Comparison of ENCODE assay signal across 8 mouse cellular contexts in the genomic region with DNA sequence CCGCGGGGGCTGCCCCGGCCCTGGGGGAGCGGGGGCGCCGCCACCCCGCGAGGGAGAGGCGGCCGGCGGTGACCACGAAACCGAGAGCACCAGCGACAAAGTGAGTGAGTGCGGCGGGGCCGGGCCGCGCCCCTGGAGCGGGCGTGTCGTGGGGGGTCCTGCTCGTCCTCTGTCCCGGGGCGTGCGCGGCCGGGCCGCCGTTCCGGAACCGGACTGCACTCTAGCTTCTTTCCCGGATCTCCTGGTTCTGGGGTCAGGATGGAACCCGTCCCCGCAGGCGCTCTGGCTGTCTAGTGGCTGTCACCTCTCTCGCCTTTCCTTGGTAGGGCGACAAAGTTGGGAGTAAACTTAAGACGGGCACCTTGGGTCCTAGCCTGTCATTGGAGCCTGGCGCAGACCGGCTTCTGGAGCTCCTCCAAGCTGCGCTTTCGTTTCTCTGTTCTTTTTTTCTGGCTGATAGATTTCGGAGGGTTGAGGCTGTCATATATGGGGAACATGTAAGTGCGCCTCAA. TPM values are rescaled to one million over a fixed set of nuclear protein-coding genes. Genes with fewer than 3 reads are reported as not detected.
A peak's percentile ranks its signal among the peaks of the same experiment; 100 is the strongest.
DNase-seq lines count a peak whose midpoint lies in the region; ATAC-seq lines count a peak whose summit lies in the region.

No protein-coding gene starts in this region.

- no peaks in the 10 kb centered on the region for H3K9me3 ChIP-seq in intestine, embryonic 15.5 days
- no peaks in the 10 kb centered on the region for H3K9me3 ChIP-seq in liver, embryonic 16.5 days (replicated peaks; ENCODE audit: control insufficient read depth, low read length)
- H3K9me3 ChIP-seq in neural tube, embryonic 14.5 days (ENCODE audit: control insufficient read depth, low read length): no peaks in the 10 kb centered on the region

- H3K4me3 ChIP-seq in intestine, embryonic 15.5 days (replicated peaks): peak overlapping the region; percentile 71
- H3K4me3 ChIP-seq in liver, embryonic 16.5 days (ENCODE audit: low read depth, low read length): peak overlapping the region; percentile 60
- H3K4me3 ChIP-seq in neural tube, embryonic 14.5 days (ENCODE audit: low read depth, low read length): peak overlapping the region; percentile 68

- no peaks in the 10 kb centered on the region for H3K36me3 ChIP-seq in intestine, embryonic 15.5 days
- H3K36me3 ChIP-seq in liver, embryonic 16.5 days (ENCODE audit: control insufficient read depth, insufficient read depth): no peaks in the 10 kb centered on the region
- H3K36me3 ChIP-seq in neural tube, embryonic 14.5 days (ENCODE audit: control insufficient read depth, insufficient read depth, low read length): no peaks in the 10 kb centered on the region

- H3K9ac ChIP-seq in intestine, embryonic 15.5 days: peak overlapping the region; percentile 68
- peak overlapping the region; percentile 24; the same call in 1 of the 2 replicates for H3K9ac ChIP-seq in liver, embryonic 16.5 days (ENCODE audit: low read depth, low read length)
- peak overlapping the region; percentile 56 for H3K9ac ChIP-seq in neural tube, embryonic 14.5 days (replicated peaks; ENCODE audit: low read depth, low read length)

- peaks cover 8% of the 10 kb centered on the region; the same call in 1 of the 2 replicates for H3K27me3 ChIP-seq in intestine, embryonic 15.5 days (replicated peaks)
- peaks cover 69% of the 10 kb centered on the region for H3K27me3 ChIP-seq in liver, embryonic 16.5 days (ENCODE audit: control insufficient read depth, insufficient read depth, low read depth, low read length)
- peaks cover 34% of the 10 kb centered on the region for H3K27me3 ChIP-seq in neural tube, embryonic 14.5 days (ENCODE audit: control insufficient read depth, insufficient read depth, low read length)

- peaks cover 7% of the 10 kb centered on the region for H3K4me1 ChIP-seq in intestine, embryonic 15.5 days (replicated peaks)
- no peaks in the 10 kb centered on the region for H3K4me1 ChIP-seq in liver, embryonic 16.5 days (ENCODE audit: control insufficient read depth, low read depth, low read length)
- peaks cover 4% of the 10 kb centered on the region; the same call in 1 of the 2 replicates for H3K4me1 ChIP-seq in neural tube, embryonic 14.5 days (ENCODE audit: control insufficient read depth, insufficient read depth, low read length)

- DNase-seq in layer of hippocampus, postnatal 14 days (ENCODE audit: low spot score in 2 of 2): peak; percentile 24 to 28
- DNase-seq in layer of hippocampus, adult 8-10 months (ENCODE audit: low spot score in 2 of 2): no peak
- DNase-seq in cerebellum, adult 9-11 months: peak; percentile 71
- DNase-seq in gastrocnemius, postnatal 25 days: peak; percentile 22
- no peak for DNase-seq in thymus, postnatal 14 days

- ATAC-seq in intestine, embryonic 15.5 days: peak; percentile 48; the same call in 1 of the 2 replicates
- peak; percentile 13; the same call in 1 of the 2 replicates for ATAC-seq in liver, embryonic 16.5 days (ENCODE audit: low read depth)
- no peak; the same call in 1 of the 2 replicates for ATAC-seq in neural tube, embryonic 14.5 days (ENCODE audit: low read depth)

- peak overlapping the region; percentile 98 for H3K4me2 ChIP-seq in intestine, embryonic 15.5 days (replicated peaks)
- peak overlapping the region; percentile 80 for H3K4me2 ChIP-seq in liver, embryonic 16.5 days (ENCODE audit: low read depth, low read length)
- H3K4me2 ChIP-seq in neural tube, embryonic 14.5 days (ENCODE audit: low read depth, low read length): peak overlapping the region; percentile 98

- WGBS in intestine, embryonic 15.5 days: under 1% methylated on average over 37 of the region's 45 CpGs
- under 1% methylated on average over 43 of the region's 45 CpGs for WGBS in liver, embryonic 16.5 days (ENCODE audit: insufficient replicate concordance)
- WGBS in neural tube, embryonic 14.5 days: under 1% methylated on average over 26 of the region's 45 CpGs

- peak overlapping the region; percentile 52; the same call in 1 of the 2 replicates for H3K27ac ChIP-seq in intestine, embryonic 15.5 days
- H3K27ac ChIP-seq in liver, embryonic 16.5 days (ENCODE audit: low read length): no peak overlapping the region
- no peak overlapping the region for H3K27ac ChIP-seq in neural tube, embryonic 14.5 days (ENCODE audit: low read depth, low read length)

RNA-seq across cellular contexts. Expression of gene Cds1, which starts 0.5 kb away (rescaled TPM):
- 10 to 100 TPM; 57.2 to 58.8 TPM for total RNA-seq in layer of hippocampus, postnatal 14 days (2021)
- total RNA-seq in layer of hippocampus, adult 8-10 months (2022): 10 to 100 TPM; 66.3 to 73.0 (median 70.9) TPM
- 1 to 10 TPM; 1.9 to 2.0 TPM for total RNA-seq in gastrocnemius, postnatal 25 days (2021)
- polyA plus RNA-seq in intestine, embryonic 15.5 days (2015; fragmentation: Nextera tagmentation; extraction: Ambion mirVana): 15.9 and 19.2 TPM in 2 replicates
- polyA plus RNA-seq in liver, embryonic 16.5 days (2015; fragmentation: Nextera tagmentation; extraction: Ambion mirVana): 0.28 and 0.44 TPM in 2 replicates
- 6.8 and 7.2 TPM in 2 replicates for polyA plus RNA-seq in neural tube, embryonic 14.5 days (2014; fragmentation: Nextera tagmentation; extraction: Ambion mirVana)

Comparison
In these comparisons a context has a peak if more than half of its experiments do, and no peak if none do; other contexts are left out.
1. DNase-seq: peak in layer of hippocampus, postnatal 14 days (2 of 2), cerebellum, adult 9-11 months (single experiment) and gastrocnemius, postnatal 25 days (single experiment); none in layer of hippocampus, adult 8-10 months (0 of 2) and thymus, postnatal 14 days (single experiment).
2. RNA of gene Cds1, which starts 0.5 kb away (total RNA-seq): 66.3 to 73.0 TPM in layer of hippocampus, adult 8-10 months and 57.2 to 58.8 TPM in layer of hippocampus, postnatal 14 days; 1.9 to 2.0 TPM in gastrocnemius, postnatal 25 days; every median in the first group is over 10 times any median in the second.
3. Peak in every context shown above with its lines, with median percentiles within 50 percentile points of each other: H3K4me2 ChIP-seq, H3K4me3 ChIP-seq and H3K9ac ChIP-seq.